Mouse (Mus musculus) hindbrain, embryonic 14.5 days (tissue): ENCODE results near the gene Gabrp. TPM values are rescaled to one million over a fixed set of nuclear protein-coding genes. Genes with fewer than 3 reads are reported as not detected.

ENCODE experiments used
- ATAC-seq: fragments of 200-750 bp; cut with Nextera tagmentation; 2 replicates; pipeline ENCODE4 v1.8.0; 2017; ENCODE audit warnings: moderate number of reproducible peaks, mild to moderate bottlenecking, moderate TSS enrichment, moderate library complexity; ENCODE audit not compliant: low FRiP score
- DNase-seq: peaks from one replicate; pipeline ENCODE4 v3.0.0-alpha.2; 2015; ENCODE audit warnings: low spot score
- H3K27ac ChIP-seq: fragments of 300-500 bp; sonication (generic); 2 replicates; pipeline ENCODE4 v1.5.1; 2014; ENCODE audit warnings: mild to moderate bottlenecking, moderate library complexity
- H3K27me3 ChIP-seq: fragments of 300-500 bp; sonication (generic); 2 replicates; pipeline ENCODE4 v1.6.1; 2014; ENCODE audit warnings: mild to moderate bottlenecking, low read length, mixed read lengths; ENCODE audit not compliant: control insufficient read depth, insufficient read depth
- H3K36me3 ChIP-seq: fragments of 300-500 bp; sonication (generic); replicated peaks from 2 replicates; pipeline ENCODE4 v1.6.1; 2014; ENCODE audit not compliant: control insufficient read depth, insufficient read depth
- H3K4me1 ChIP-seq: fragments of 300-500 bp; sonication (generic); replicated peaks from 2 replicates; pipeline ENCODE4 v1.6.1; 2014; ENCODE audit warnings: antibody characterized with exemption, low read length, mixed read lengths; ENCODE audit not compliant: control insufficient read depth, insufficient read depth
- H3K4me2 ChIP-seq: fragments of 300-500 bp; sonication (generic); replicated peaks from 2 replicates; pipeline ENCODE4 v1.6.1; 2014; ENCODE audit warnings: mild to moderate bottlenecking, moderate library complexity
- H3K4me3 ChIP-seq: fragments of 300-500 bp; sonication (generic); replicated peaks from 2 replicates; pipeline ENCODE4 v1.5.1; 2014; ENCODE audit warnings: mild to moderate bottlenecking, low read length
- H3K9ac ChIP-seq: fragments of 300-500 bp; sonication (generic); 2 replicates; pipeline ENCODE4 v1.6.1; 2014
- H3K9me3 ChIP-seq: fragments of 300-500 bp; sonication (generic); 2 replicates; pipeline ENCODE4 v1.6.1; 2016; ENCODE audit warnings: low read length; ENCODE audit not compliant: control insufficient read depth
- WGBS: fragments of 180-500 bp; shearing (Covaris S2); extraction: QIAGEN DNeasy Blood & Tissue Kit; methylation state at CpG from one replicate; pipeline ENCODE4 v1.1.7; 2014; 5-methylcytosine and 5-hydroxymethylcytosine counted together
- polyA plus RNA-seq: library from polyadenylated mRNA; unstranded; fragments of >200 nt; fragmentation: Nextera tagmentation; extraction: Ambion mirVana; gene quantifications from 2 replicates; pipeline ENCODE4 v1.2.1, GENCODE M21; 2014

The Gabrp gene
- polyA plus RNA-seq, 1 experiment from 2014 or later: not detected

- Histone ChIP-seq H3K27me3 (no peaks in the 10 kb centered on the region), H3K4me3 (no peak overlapping the region), H3K4me1 (no peaks in the 10 kb centered on the region), H3K36me3 (no peaks in the 10 kb centered on the region), H3K9me3 (no peaks in the 10 kb centered on the region), H3K4me2 (no peak overlapping the region), H3K27ac (no peak overlapping the region), H3K9ac (no peak overlapping the region)
- no peak for ATAC-seq
- 69% methylated on average over 3 of the region's 3 CpGs for WGBS
- DNase-seq: no peak
Measured at GRCm38 (mm10) chr11:33579621-33580020, 862 bp upstream of the Gabrp start.

- ATAC-seq: no peak
- Histone ChIP-seq H3K9ac (no peak overlapping the region), H3K4me2 (no peak overlapping the region), H3K4me3 (no peak overlapping the region), H3K9me3 (no peaks in the 10 kb centered on the region), H3K27me3 (no peaks in the 10 kb centered on the region), H3K4me1 (no peaks in the 10 kb centered on the region), H3K27ac (no peak overlapping the region), H3K36me3 (no peaks in the 10 kb centered on the region)
- 83% methylated on average over 3 of the region's 3 CpGs for WGBS
- DNase-seq: no peak
Measured at GRCm38 (mm10) chr11:33574944-33575343, 3.8 kb downstream of the Gabrp start.

GRCm38 (mm10) chr11:33570413-33570812 lies 8.3 kb downstream of the Gabrp start:
- no peak overlapping the region for H3K4me3 ChIP-seq
- no peak for ATAC-seq

GRCm38 (mm10) chr11:33563921-33564320 lies 14.8 kb downstream of the Gabrp start:
- no peak for ATAC-seq
- DNase-seq: no peak

More at GRCm38 (mm10) chr11:33570413-33570812, 8.3 kb downstream of the Gabrp start:
- Histone ChIP-seq H3K36me3 (no peaks in the 10 kb centered on the region), H3K27ac (no peak overlapping the region), H3K9me3 (no peaks in the 10 kb centered on the region), H3K4me1 (no peaks in the 10 kb centered on the region), H3K9ac (no peak overlapping the region), H3K4me2 (no peak overlapping the region), H3K27me3 (no peaks in the 10 kb centered on the region)
- peak; percentile 42 for DNase-seq

GRCm38 (mm10) chr11:33554123-33554522 lies 24.6 kb downstream of the Gabrp start:
- WGBS: 83% methylated on average over 8 of the region's 8 CpGs
- Histone ChIP-seq H3K9ac (no peak overlapping the region), H3K4me3 (no peak overlapping the region), H3K4me1 (no peaks in the 10 kb centered on the region), H3K4me2 (no peak overlapping the region), H3K36me3 (no peaks in the 10 kb centered on the region), H3K27me3 (no peaks in the 10 kb centered on the region), H3K27ac (no peak overlapping the region), H3K9me3 (no peaks in the 10 kb centered on the region)
- DNase-seq: no peak
- ATAC-seq: no peak

More at GRCm38 (mm10) chr11:33563921-33564320, 14.8 kb downstream of the Gabrp start:
- Histone ChIP-seq H3K4me2 (no peak overlapping the region), H3K27ac (no peak overlapping the region), H3K9me3 (no peaks in the 10 kb centered on the region), H3K4me3 (no peak overlapping the region), H3K9ac (no peak overlapping the region), H3K4me1 (no peaks in the 10 kb centered on the region), H3K27me3 (no peaks in the 10 kb centered on the region), H3K36me3 (no peaks in the 10 kb centered on the region)
- 91% methylated on average over 2 of the region's 2 CpGs for WGBS

GRCm38 (mm10) chr11:33550861-33551560 lies 27.7 kb downstream of the Gabrp start:
- H3K27ac ChIP-seq: no peak overlapping the region
- no peaks in the 10 kb centered on the region for H3K36me3 ChIP-seq
- H3K4me1 ChIP-seq: no peaks in the 10 kb centered on the region
- H3K4me3 ChIP-seq: no peak overlapping the region
- 69% methylated on average over 14 of the region's 14 CpGs for WGBS
- DNase-seq (no peak), ATAC-seq (no peak)
- H3K27me3 ChIP-seq: no peaks in the 10 kb centered on the region
- no peak overlapping the region for H3K4me2 ChIP-seq
- H3K9me3 ChIP-seq: no peaks in the 10 kb centered on the region
- no peak overlapping the region for H3K9ac ChIP-seq

- H3K27me3 ChIP-seq: no peaks in the 10 kb centered on the region
- no peak overlapping the region for H3K4me2 ChIP-seq
- H3K4me3 ChIP-seq: no peak overlapping the region
- H3K9me3 ChIP-seq: no peaks in the 10 kb centered on the region
- 83% methylated on average over 2 of the region's 2 CpGs for WGBS
- no peaks in the 10 kb centered on the region for H3K36me3 ChIP-seq
- H3K4me1 ChIP-seq: no peaks in the 10 kb centered on the region
- H3K27ac ChIP-seq: no peak overlapping the region
- no peak overlapping the region for H3K9ac ChIP-seq
- DNase-seq (no peak), ATAC-seq (no peak)
Measured at GRCm38 (mm10) chr11:33547386-33547785, 31.4 kb downstream of the Gabrp start.

- Histone ChIP-seq H3K36me3 (no peaks in the 10 kb centered on the region), H3K4me2 (no peak overlapping the region), H3K27ac (no peak overlapping the region), H3K4me3 (no peak overlapping the region), H3K9me3 (no peaks in the 10 kb centered on the region), H3K9ac (no peak overlapping the region), H3K4me1 (no peaks in the 10 kb centered on the region), H3K27me3 (no peaks in the 10 kb centered on the region)
- no peak for DNase-seq
- WGBS: 92% methylated on average over 2 of the region's 2 CpGs
- ATAC-seq: no peak
Measured at GRCm38 (mm10) chr11:33544945-33545344, 33.8 kb downstream of the Gabrp start.

GRCm38 (mm10) chr11:33544121-33544520 lies 34.6 kb downstream of the Gabrp start:
- H3K9ac ChIP-seq: no peak overlapping the region
- H3K27ac ChIP-seq: no peak overlapping the region
- H3K36me3 ChIP-seq: no peaks in the 10 kb centered on the region
- WGBS: 68% methylated on average over 11 of the region's 11 CpGs
- H3K9me3 ChIP-seq: no peaks in the 10 kb centered on the region
- no peaks in the 10 kb centered on the region for H3K4me1 ChIP-seq
- H3K4me3 ChIP-seq: no peak overlapping the region
- no peak overlapping the region for H3K4me2 ChIP-seq
- no peaks in the 10 kb centered on the region for H3K27me3 ChIP-seq
- ATAC-seq (no peak), DNase-seq (no peak)
